Mouse (Mus musculus) stomach, embryonic 15.5 days (tissue): ENCODE data around the gene Ptprc. TPM values are rescaled to one million over a fixed set of nuclear protein-coding genes. Genes with fewer than 3 reads are reported as not detected.

Source experiments
- ATAC-seq: fragments of 200-750 bp; cut with Nextera tagmentation; 2 replicates; pipeline ENCODE4 v1.8.0; 2017; ENCODE audit warnings: low read depth, moderate number of reproducible peaks, moderate TSS enrichment; ENCODE audit not compliant: insufficient read depth, low FRiP score
- H3K27ac ChIP-seq: fragments of 300-500 bp; sonication (generic); 2 replicates; pipeline ENCODE4 v1.5.1; 2015; ENCODE audit warnings: mild to moderate bottlenecking, inconsistent platforms
- H3K27me3 ChIP-seq: fragments of 300-500 bp; sonication (generic); replicated peaks from 2 replicates; pipeline ENCODE4 v1.6.1; 2015; ENCODE audit warnings: inconsistent platforms
- H3K36me3 ChIP-seq: fragments of 300-500 bp; sonication (generic); 2 replicates; pipeline ENCODE4 v1.6.1; 2015; ENCODE audit warnings: inconsistent platforms
- H3K4me1 ChIP-seq: fragments of 300-500 bp; sonication (generic); 2 replicates; pipeline ENCODE4 v1.6.1; 2015; ENCODE audit warnings: inconsistent platforms
- H3K4me2 ChIP-seq: fragments of 300-500 bp; sonication (generic); 2 replicates; pipeline ENCODE4 v1.6.1; 2015; ENCODE audit warnings: mild to moderate bottlenecking, inconsistent platforms
- H3K4me3 ChIP-seq: fragments of 300-500 bp; sonication (generic); replicated peaks from 2 replicates; pipeline ENCODE4 v1.5.1; 2015; ENCODE audit warnings: inconsistent platforms
- H3K9ac ChIP-seq: fragments of 300-500 bp; sonication (generic); 2 replicates; pipeline ENCODE4 v1.6.1; 2015; ENCODE audit warnings: inconsistent platforms
- H3K9me3 ChIP-seq: fragments of 300-500 bp; sonication (generic); 2 replicates; pipeline ENCODE4 v1.6.1; 2016; ENCODE audit warnings: inconsistent platforms
- WGBS: fragments of 180-500 bp; shearing (Covaris S2); methylation state at CpG from one replicate; pipeline ENCODE4 v1.1.7; 2015; 5-methylcytosine and 5-hydroxymethylcytosine counted together
- polyA plus RNA-seq: library from polyadenylated mRNA; unstranded; fragments of >200 nt; fragmentation: Nextera tagmentation; extraction: Ambion mirVana; gene quantifications from 2 replicates; pipeline ENCODE4 v1.2.1, GENCODE M21; 2015

The Ptprc gene
- polyA plus RNA-seq, 1 experiment from 2014 or later = 6.5 TPM

- Histone ChIP-seq H3K4me2 (no peak overlapping the region), H3K27me3 (no peaks in the 10 kb centered on the region), H3K9ac (no peak overlapping the region), H3K9me3 (no peaks in the 10 kb centered on the region), H3K4me3 (no peak overlapping the region), H3K4me1 (no peaks in the 10 kb centered on the region), H3K36me3 (no peaks in the 10 kb centered on the region), H3K27ac (no peak overlapping the region)
- WGBS = 75% methylated on average over 6 of the region's 6 CpGs
- ATAC-seq = no peak
These were observed 1.8 kb downstream of the Ptprc start for GRCm38 (mm10) chr1:138173669-138174068.

- no peak overlapping the region for H3K4me3 ChIP-seq
- H3K27ac ChIP-seq = no peak overlapping the region
- ATAC-seq = no peak
- H3K9ac ChIP-seq = no peak overlapping the region
- no peaks in the 10 kb centered on the region for H3K9me3 ChIP-seq
- H3K4me2 ChIP-seq = no peak overlapping the region
- 72% methylated on average over 3 of the region's 3 CpGs for WGBS
- H3K27me3 ChIP-seq = no peaks in the 10 kb centered on the region
- H3K4me1 ChIP-seq = no peaks in the 10 kb centered on the region
- no peaks in the 10 kb centered on the region for H3K36me3 ChIP-seq
These were observed 3.0 kb downstream of the Ptprc start for GRCm38 (mm10) chr1:138172547-138172946.

GRCm38 (mm10) chr1:138172096-138172495 is 3.4 kb downstream of the Ptprc start:
- no peak overlapping the region for H3K27ac ChIP-seq
- no peak overlapping the region for H3K9ac ChIP-seq
- no peak overlapping the region for H3K4me3 ChIP-seq
- no peaks in the 10 kb centered on the region for H3K9me3 ChIP-seq
- no peak overlapping the region for H3K4me2 ChIP-seq
- H3K27me3 ChIP-seq = no peaks in the 10 kb centered on the region
- WGBS = 77% methylated on average over 4 of the region's 4 CpGs
- ATAC-seq = no peak
- no peaks in the 10 kb centered on the region for H3K4me1 ChIP-seq
- no peaks in the 10 kb centered on the region for H3K36me3 ChIP-seq

GRCm38 (mm10) chr1:138166233-138166771 is 9.2 kb downstream of the Ptprc start:
- WGBS = 62% methylated on average over 5 of the region's 5 CpGs
- Histone ChIP-seq H3K9ac (no peak overlapping the region), H3K4me2 (no peak overlapping the region), H3K4me1 (no peaks in the 10 kb centered on the region), H3K27me3 (no peaks in the 10 kb centered on the region), H3K36me3 (no peaks in the 10 kb centered on the region), H3K9me3 (no peaks in the 10 kb centered on the region), H3K27ac (no peak overlapping the region), H3K4me3 (no peak overlapping the region)
- no peak for ATAC-seq

- no peaks in the 10 kb centered on the region for H3K9me3 ChIP-seq
- no peak overlapping the region for H3K27ac ChIP-seq
- no peak overlapping the region for H3K4me2 ChIP-seq
- 85% methylated on average over 8 of the region's 8 CpGs for WGBS
- no peaks in the 10 kb centered on the region for H3K27me3 ChIP-seq
- ATAC-seq = no peak
- no peaks in the 10 kb centered on the region for H3K4me1 ChIP-seq
- no peaks in the 10 kb centered on the region for H3K36me3 ChIP-seq
- H3K4me3 ChIP-seq = no peak overlapping the region
- H3K9ac ChIP-seq = no peak overlapping the region
These were observed 12.9 kb downstream of the Ptprc start for GRCm38 (mm10) chr1:138162638-138163037.

GRCm38 (mm10) chr1:138158921-138159320 is 16.6 kb downstream of the Ptprc start:
- Histone ChIP-seq H3K4me2 (no peak overlapping the region), H3K4me3 (no peak overlapping the region), H3K4me1 (no peaks in the 10 kb centered on the region), H3K27ac (no peak overlapping the region), H3K27me3 (no peaks in the 10 kb centered on the region), H3K36me3 (no peaks in the 10 kb centered on the region), H3K9me3 (no peaks in the 10 kb centered on the region), H3K9ac (no peak overlapping the region)
- WGBS = 79% methylated on average over 2 of the region's 2 CpGs
- no peak for ATAC-seq

GRCm38 (mm10) chr1:138158236-138158635 is 17.3 kb downstream of the Ptprc start:
- Histone ChIP-seq H3K4me1 (no peaks in the 10 kb centered on the region), H3K4me2 (no peak overlapping the region), H3K9ac (no peak overlapping the region), H3K27ac (no peak overlapping the region), H3K27me3 (no peaks in the 10 kb centered on the region), H3K9me3 (no peaks in the 10 kb centered on the region), H3K36me3 (no peaks in the 10 kb centered on the region), H3K4me3 (no peak overlapping the region)
- no peak for ATAC-seq
- WGBS = 80% methylated on average over 3 of the region's 3 CpGs

GRCm38 (mm10) chr1:138157709-138158108 is 17.8 kb downstream of the Ptprc start:
- 67% methylated on average over 2 of the region's 2 CpGs for WGBS
- Histone ChIP-seq H3K4me2 (no peak overlapping the region), H3K27ac (no peak overlapping the region), H3K27me3 (no peaks in the 10 kb centered on the region), H3K9me3 (no peaks in the 10 kb centered on the region), H3K36me3 (no peaks in the 10 kb centered on the region), H3K9ac (no peak overlapping the region), H3K4me1 (no peaks in the 10 kb centered on the region), H3K4me3 (no peak overlapping the region)
- ATAC-seq = no peak

GRCm38 (mm10) chr1:138157008-138157407 is 18.5 kb downstream of the Ptprc start:
- 69% methylated on average over 3 of the region's 3 CpGs for WGBS
- Histone ChIP-seq H3K9ac (no peak overlapping the region), H3K27me3 (no peaks in the 10 kb centered on the region), H3K4me3 (no peak overlapping the region), H3K36me3 (no peaks in the 10 kb centered on the region), H3K4me1 (no peaks in the 10 kb centered on the region), H3K9me3 (no peaks in the 10 kb centered on the region), H3K27ac (no peak overlapping the region), H3K4me2 (no peak overlapping the region)
- ATAC-seq = no peak

GRCm38 (mm10) chr1:138154185-138154785 is 21.2 kb downstream of the Ptprc start:
- Histone ChIP-seq H3K9ac (no peak overlapping the region), H3K9me3 (no peaks in the 10 kb centered on the region), H3K27ac (no peak overlapping the region), H3K27me3 (no peaks in the 10 kb centered on the region), H3K4me2 (no peak overlapping the region), H3K4me3 (no peak overlapping the region), H3K36me3 (no peaks in the 10 kb centered on the region), H3K4me1 (no peaks in the 10 kb centered on the region)
- ATAC-seq = no peak
- WGBS = 59% methylated on average over 1 of the region's 1 CpGs

- no peak overlapping the region for H3K27ac ChIP-seq
- H3K9ac ChIP-seq = no peak overlapping the region
- ATAC-seq = no peak
- H3K4me2 ChIP-seq = no peak overlapping the region
- H3K36me3 ChIP-seq = no peaks in the 10 kb centered on the region
- H3K4me1 ChIP-seq = no peaks in the 10 kb centered on the region
- H3K27me3 ChIP-seq = no peaks in the 10 kb centered on the region
- WGBS = 46% methylated on average over 4 of the region's 4 CpGs
- H3K9me3 ChIP-seq = no peaks in the 10 kb centered on the region
- no peak overlapping the region for H3K4me3 ChIP-seq
These were observed 22.4 kb downstream of the Ptprc start for GRCm38 (mm10) chr1:138153126-138153525.

- no peaks in the 10 kb centered on the region for H3K9me3 ChIP-seq
- WGBS = 61% methylated on average over 4 of the region's 4 CpGs
- no peaks in the 10 kb centered on the region for H3K4me1 ChIP-seq
- no peaks in the 10 kb centered on the region for H3K36me3 ChIP-seq
- H3K9ac ChIP-seq = no peak overlapping the region
- no peak overlapping the region for H3K4me2 ChIP-seq
- no peak for ATAC-seq
- no peak overlapping the region for H3K27ac ChIP-seq
- no peaks in the 10 kb centered on the region for H3K27me3 ChIP-seq
- no peak overlapping the region for H3K4me3 ChIP-seq
These were observed 26.7 kb downstream of the Ptprc start for GRCm38 (mm10) chr1:138148844-138149243.

- 49% methylated on average over 2 of the region's 2 CpGs for WGBS
- Histone ChIP-seq H3K9ac (no peak overlapping the region), H3K27me3 (no peaks in the 10 kb centered on the region), H3K36me3 (no peaks in the 10 kb centered on the region), H3K4me2 (no peak overlapping the region), H3K9me3 (no peaks in the 10 kb centered on the region), H3K27ac (no peak overlapping the region), H3K4me1 (no peaks in the 10 kb centered on the region), H3K4me3 (no peak overlapping the region)
- no peak for ATAC-seq
These were observed 29.9 kb downstream of the Ptprc start for GRCm38 (mm10) chr1:138145571-138145970.
